Mouse (Mus musculus) lung, adult 2 months (tissue): ENCODE measurements around the gene Cryaa.

Experiments used
- CTCF ChIP-seq: fragments of 200-500 bp; IDR thresholded peaks from 2 replicates; pipeline ENCODE4 v1.5.1; 2011; ENCODE audit warnings: mild to moderate bottlenecking, low read length, control low read depth; ENCODE audit not compliant: insufficient read depth
- POLR2A ChIP-seq: fragments of 200-500 bp; IDR thresholded peaks from 2 replicates; pipeline ENCODE4 v1.6.1; 2011; ENCODE audit warnings: low read depth, mild to moderate bottlenecking, control low read depth, low read length, borderline replicate concordance; ENCODE audit errors: extremely low read depth

- no peak for TF ChIP-seq POLR2A
- TF ChIP-seq CTCF: no peak
Observed at GRCm38 (mm10) chr17:31692918-31693317, 15.3 kb downstream of the Cryaa start.
